Mouse (Mus musculus): ENCODE results near the gene Serpinb1c. TPM values are rescaled to one million over a fixed set of nuclear protein-coding genes. Genes with fewer than 3 reads are reported as not detected.

The Serpinb1c gene
- total and polyA plus RNA-seq, 2 experiments, result 0.15 to 0.28 TPM

DNA sequence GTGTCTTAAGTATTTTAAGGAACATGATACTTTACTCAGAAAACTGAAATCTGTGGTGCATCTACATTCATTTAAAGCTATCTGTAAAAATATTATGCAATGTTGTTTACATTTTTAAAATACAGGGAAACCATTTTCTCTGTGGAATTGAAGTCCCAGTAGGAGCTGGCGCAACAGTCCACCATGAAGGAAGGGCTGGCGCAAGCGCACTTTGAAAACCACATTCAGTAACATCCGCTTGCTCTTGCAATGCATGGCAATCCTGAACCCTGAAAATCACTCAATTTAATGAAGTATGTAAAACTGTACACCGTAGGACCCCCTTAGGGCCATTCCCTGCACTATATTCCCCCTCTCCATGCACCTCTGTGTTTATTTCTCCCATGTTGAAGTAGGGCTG, 63.5 kb downstream of the Serpinb1c start:
- 96% methylated on average over 5 of the region's 5 CpGs for WGBS
- no peak for DNase-seq (ENCODE audit: extremely low read depth, low read depth, low spot score)

DNA sequence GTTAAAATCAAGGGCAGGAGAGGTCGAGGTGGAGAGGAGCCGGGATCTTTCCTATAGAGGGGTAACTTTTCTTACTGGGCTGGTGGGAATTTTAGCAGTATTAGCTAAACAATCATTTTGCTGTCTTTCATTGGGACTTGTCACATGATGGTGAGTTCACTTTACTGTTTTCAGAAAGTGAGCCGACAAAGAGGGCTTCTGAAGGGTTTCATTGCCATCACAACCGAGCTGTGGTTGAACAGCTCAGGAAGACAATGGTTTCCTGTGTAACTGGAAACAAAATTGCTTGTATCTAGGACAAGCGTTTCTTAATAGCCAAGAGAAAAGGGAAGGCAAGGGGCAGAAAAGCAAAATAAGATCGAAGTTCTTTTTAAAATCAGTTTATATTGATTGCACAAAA, 64.8 kb downstream of the Serpinb1c start:
- WGBS, result 83% methylated on average over 6 of the region's 6 CpGs
- Histone ChIP-seq H3K27me3 (ENCODE audit: control insufficient read depth, insufficient read depth, low read length) (no peaks in the 10 kb centered on the region), H3K27ac (replicated peaks; ENCODE audit: insufficient read depth, low read depth, low read length) (no peak overlapping the region), H3K4me3 (ENCODE audit: insufficient read depth, low read depth, low read length) (no peak overlapping the region), H3K9ac (ENCODE audit: low read depth, low read length) (no peak overlapping the region), H3K36me3 (ENCODE audit: control insufficient read depth, insufficient read depth, low read length) (no peaks in the 10 kb centered on the region), H3K4me1 (ENCODE audit: control insufficient read depth, insufficient read depth, low read length) (peaks cover 1% of the 10 kb centered on the region; the same call in 1 of the 2 replicates), H3K79me2 (ENCODE audit: control insufficient read depth, insufficient read depth, low read length) (no peaks in the 10 kb centered on the region)
- DNase-seq (ENCODE audit: extremely low read depth, low read depth, low spot score), result no peak
- TF ChIP-seq CTCF (IDR thresholded peaks at IDR 0.05; ENCODE audit: low read depth, low read length) (no peak), POLR2A (IDR thresholded peaks at IDR 0.05; ENCODE audit: extremely low read depth, insufficient read depth, low read length) (no peak)

More for the DNA sequence above, 63.5 kb downstream of the Serpinb1c start:
- Histone ChIP-seq H3K27me3 (ENCODE audit: control insufficient read depth, insufficient read depth, low read length) (no peaks in the 10 kb centered on the region), H3K9ac (ENCODE audit: low read depth, low read length) (no peak overlapping the region), H3K27ac (replicated peaks; ENCODE audit: insufficient read depth, low read depth, low read length) (no peak overlapping the region), H3K4me1 (ENCODE audit: control insufficient read depth, insufficient read depth, low read length) (no peaks in the 10 kb centered on the region), H3K36me3 (ENCODE audit: control insufficient read depth, insufficient read depth, low read length) (no peaks in the 10 kb centered on the region), H3K4me3 (ENCODE audit: insufficient read depth, low read depth, low read length) (no peak overlapping the region), H3K79me2 (ENCODE audit: control insufficient read depth, insufficient read depth, low read length) (no peaks in the 10 kb centered on the region)
- no peak for TF ChIP-seq CTCF (IDR thresholded peaks at IDR 0.05; ENCODE audit: low read depth, low read length)
- no peak for TF ChIP-seq POLR2A (IDR thresholded peaks at IDR 0.05; ENCODE audit: extremely low read depth, insufficient read depth, low read length)

DNA sequence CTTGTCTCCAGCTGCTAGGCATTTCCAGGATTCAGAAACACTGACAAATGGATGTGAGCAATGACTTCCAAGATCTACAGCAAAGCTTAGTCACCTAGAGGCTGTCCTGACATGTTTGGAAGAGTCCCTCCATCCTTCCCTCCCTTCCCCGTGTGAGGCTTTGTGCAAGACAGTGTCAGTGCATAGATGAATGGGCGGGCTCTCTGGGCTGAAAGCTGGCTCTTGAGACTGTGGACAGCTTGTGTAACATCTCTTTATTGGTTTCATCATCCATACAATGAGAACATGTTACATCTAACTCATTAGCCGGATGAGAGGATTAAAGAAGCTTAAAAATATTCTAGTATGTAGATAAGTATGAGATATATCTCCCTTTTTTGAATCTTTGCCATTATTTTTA, 65.2 kb downstream of the Serpinb1c start:
- H3K79me2 ChIP-seq (ENCODE audit: control insufficient read depth, insufficient read depth, low read length), result no peaks in the 10 kb centered on the region
- H3K27ac ChIP-seq (replicated peaks; ENCODE audit: insufficient read depth, low read depth, low read length), result no peak overlapping the region
- no peak overlapping the region for H3K4me3 ChIP-seq (ENCODE audit: insufficient read depth, low read depth, low read length)
- H3K4me1 ChIP-seq (ENCODE audit: control insufficient read depth, insufficient read depth, low read length), result peaks cover 4% of the 10 kb centered on the region
- DNase-seq (ENCODE audit: extremely low read depth, low read depth, low spot score), result no peak
- H3K36me3 ChIP-seq (ENCODE audit: control insufficient read depth, insufficient read depth, low read length), result no peaks in the 10 kb centered on the region
- H3K9ac ChIP-seq (ENCODE audit: low read depth, low read length), result no peak overlapping the region
- TF ChIP-seq POLR2A (IDR thresholded peaks at IDR 0.05; ENCODE audit: extremely low read depth, insufficient read depth, low read length) (no peak), CTCF (IDR thresholded peaks at IDR 0.05; ENCODE audit: low read depth, low read length) (no peak)
- H3K27me3 ChIP-seq (ENCODE audit: control insufficient read depth, insufficient read depth, low read length), result no peaks in the 10 kb centered on the region
- 81% methylated on average over 3 of the region's 3 CpGs for WGBS

DNA sequence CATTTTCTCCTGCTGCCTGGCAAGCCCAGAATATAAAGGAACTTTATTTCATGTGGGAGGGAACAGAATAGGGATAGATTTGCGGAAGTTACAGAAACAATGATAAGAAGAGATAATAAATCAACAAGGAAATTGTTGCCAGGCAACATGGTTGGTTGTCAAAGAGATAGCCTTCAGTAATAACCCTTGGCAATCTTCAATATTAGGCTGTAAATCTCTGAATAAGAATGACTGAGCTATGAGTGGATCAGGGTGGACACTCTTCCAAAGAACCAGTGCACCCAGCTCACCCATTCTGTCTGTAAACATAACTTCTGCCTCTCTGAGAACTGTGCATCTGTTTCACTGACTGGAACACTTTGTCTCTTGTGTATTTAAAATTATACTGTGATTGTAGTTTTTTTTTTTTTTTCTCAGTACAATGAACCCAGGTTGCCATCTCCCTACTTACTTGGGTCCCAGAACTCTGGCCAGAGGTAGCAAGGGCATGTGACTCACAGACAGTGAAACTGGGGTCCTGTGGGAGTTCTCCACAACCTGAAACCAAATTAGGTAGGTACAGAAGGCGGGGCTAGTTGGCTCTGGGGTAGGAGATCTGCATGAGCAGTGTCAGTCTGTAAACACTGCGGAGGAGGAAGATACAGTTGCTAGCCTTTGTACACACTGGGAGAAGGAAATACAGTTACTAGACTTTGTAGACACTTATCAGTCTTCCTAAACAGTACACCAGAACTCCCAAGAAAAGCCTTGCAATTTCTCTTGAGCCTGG, 66.3 kb downstream of the Serpinb1c start:
- Histone ChIP-seq H3K4me3 (ENCODE audit: insufficient read depth, low read depth, low read length) (no peak overlapping the region), H3K36me3 (ENCODE audit: control insufficient read depth, insufficient read depth, low read length) (no peaks in the 10 kb centered on the region), H3K79me2 (ENCODE audit: control insufficient read depth, insufficient read depth, low read length) (no peaks in the 10 kb centered on the region), H3K4me1 (ENCODE audit: control insufficient read depth, insufficient read depth, low read length) (peaks cover 9% of the 10 kb centered on the region), H3K27me3 (ENCODE audit: control insufficient read depth, insufficient read depth, low read length) (no peaks in the 10 kb centered on the region), H3K27ac (replicated peaks; ENCODE audit: insufficient read depth, low read depth, low read length) (no peak overlapping the region), H3K9ac (ENCODE audit: low read depth, low read length) (no peak overlapping the region)
- WGBS, result 84% methylated on average over 3 of the region's 3 CpGs
- DNase-seq (ENCODE audit: extremely low read depth, low read depth, low spot score), result no peak
- TF ChIP-seq POLR2A (IDR thresholded peaks at IDR 0.05; ENCODE audit: extremely low read depth, insufficient read depth, low read length), result no peak
- TF ChIP-seq CTCF (IDR thresholded peaks at IDR 0.05; ENCODE audit: low read depth, low read length), result no peak

Other genes with a start within 250 kb of the Serpinb1c start
- gene Mylk4, start 114.3 kb downstream of the Serpinb1c start, total RNA-seq (2014; rRNA removed), result 0.37 TPM in 1 of 2 replicates, not detected in the other
- not detected in 2 replicates for gene Mylk4, start 114.3 kb downstream of the Serpinb1c start, polyA plus RNA-seq (2012; rRNA removed)
- 33.9 and 43.8 TPM in 2 replicates for gene Wrnip1, start 96.2 kb downstream of the Serpinb1c start, total RNA-seq (2014; rRNA removed)
- 38.7 and 49.8 TPM in 2 replicates for gene Wrnip1, start 96.2 kb downstream of the Serpinb1c start, polyA plus RNA-seq (2012; rRNA removed)
- not detected in 2 replicates for gene D930007J09Rik, start 95.4 kb downstream of the Serpinb1c start, total RNA-seq (2014; rRNA removed)
- gene D930007J09Rik, start 95.4 kb downstream of the Serpinb1c start, polyA plus RNA-seq (2012; rRNA removed), result 0.60 TPM in 1 of 2 replicates, not detected in the other
- 6.7 and 11.2 TPM in 2 replicates for gene Serpinb1a, start 47.0 kb downstream of the Serpinb1c start, total RNA-seq (2014; rRNA removed)
- gene Serpinb1a, start 47.0 kb downstream of the Serpinb1c start, polyA plus RNA-seq (2012; rRNA removed), result 4.7 and 5.1 TPM in 2 replicates
- 2.6 and 2.7 TPM in 2 replicates for gene Serpinb6b, start 67.0 kb upstream of the Serpinb1c start, total RNA-seq (2014; rRNA removed)
- 0.33 and 0.60 TPM in 2 replicates for gene Serpinb6b, start 67.0 kb upstream of the Serpinb1c start, polyA plus RNA-seq (2012; rRNA removed)
- 7.2 and 11.9 TPM in 2 replicates for gene Serpinb9, start 105.0 kb upstream of the Serpinb1c start, total RNA-seq (2014; rRNA removed)
- gene Serpinb9, start 105.0 kb upstream of the Serpinb1c start, polyA plus RNA-seq (2012; rRNA removed), result 1.8 and 2.6 TPM in 2 replicates
- gene Serpinb9b, start 129.2 kb upstream of the Serpinb1c start, total RNA-seq (2014; rRNA removed), result not detected in 2 replicates
- gene Serpinb9b, start 129.2 kb upstream of the Serpinb1c start, polyA plus RNA-seq (2012; rRNA removed), result 0.04 and 0.05 TPM in 2 replicates
- 0.09 TPM in 1 of 2 replicates, not detected in the other for gene Serpinb1b, start 180.4 kb upstream of the Serpinb1c start, total RNA-seq (2014; rRNA removed)
- not detected in 2 replicates for gene Serpinb1b, start 180.4 kb upstream of the Serpinb1c start, polyA plus RNA-seq (2012; rRNA removed)